Mouse (Mus musculus) ovary, postnatal 10 days (tissue): ENCODE measurements around the gene Lrmda.

Experiments used
- DNase-seq: peaks from one replicate; pipeline ENCODE4 v3.0.0; 2022; ENCODE audit warnings: low spot score

Gene Lrmda

GRCm38 (mm10) chr14:21992321-21992885 lies 27.1 kb upstream of the Lrmda start:
- DNase-seq = peak; percentile 31

GRCm38 (mm10) chr14:21993251-21994060 lies 26.1 kb upstream of the Lrmda start:
- DNase-seq = peak; percentile 21

- DNase-seq = peak; percentile 44
Observed at GRCm38 (mm10) chr14:21994061-21994990, 25.2 kb upstream of the Lrmda start.

- peak; percentile 58 for DNase-seq
Observed at GRCm38 (mm10) chr14:21995031-21995754, 24.3 kb upstream of the Lrmda start.

- no peak for DNase-seq
Observed at GRCm38 (mm10) chr14:21999588-21999987, 19.9 kb upstream of the Lrmda start.

- no peak for DNase-seq
Observed at GRCm38 (mm10) chr14:22003231-22003630, 16.3 kb upstream of the Lrmda start.

GRCm38 (mm10) chr14:22003631-22004030 lies 15.9 kb upstream of the Lrmda start:
- DNase-seq = no peak

GRCm38 (mm10) chr14:22004943-22005342 lies 14.6 kb upstream of the Lrmda start:
- no peak for DNase-seq

- no peak for DNase-seq
Observed at GRCm38 (mm10) chr14:22007006-22007405, 12.5 kb upstream of the Lrmda start.

GRCm38 (mm10) chr14:22014315-22014714 lies 5.2 kb upstream of the Lrmda start:
- DNase-seq = no peak

- no peak for DNase-seq
Observed at GRCm38 (mm10) chr14:22014781-22015180, 4.7 kb upstream of the Lrmda start.

- no peak for DNase-seq
Observed at GRCm38 (mm10) chr14:22017011-22017410, 2.5 kb upstream of the Lrmda start.

GRCm38 (mm10) chr14:22019949-22020845 lies 685 bp downstream of the Lrmda start:
- DNase-seq = no peak

- DNase-seq = no peak
Observed at GRCm38 (mm10) chr14:22020885-22021284, 1.4 kb downstream of the Lrmda start.

GRCm38 (mm10) chr14:22023533-22023932 lies 4.0 kb downstream of the Lrmda start:
- DNase-seq = no peak

GRCm38 (mm10) chr14:22035900-22036299 lies 16.4 kb downstream of the Lrmda start:
- DNase-seq = no peak

- DNase-seq = no peak
Observed at GRCm38 (mm10) chr14:22036338-22036737, 16.8 kb downstream of the Lrmda start.

- DNase-seq = no peak
Observed at GRCm38 (mm10) chr14:22036802-22037497, 17.4 kb downstream of the Lrmda start.

GRCm38 (mm10) chr14:22037498-22038131 lies 18.1 kb downstream of the Lrmda start:
- no peak for DNase-seq

- no peak for DNase-seq
Observed at GRCm38 (mm10) chr14:22042146-22042545, 22.6 kb downstream of the Lrmda start.
